Comparison of ENCODE assay signal across 17 mouse cellular contexts in the genomic region with DNA sequence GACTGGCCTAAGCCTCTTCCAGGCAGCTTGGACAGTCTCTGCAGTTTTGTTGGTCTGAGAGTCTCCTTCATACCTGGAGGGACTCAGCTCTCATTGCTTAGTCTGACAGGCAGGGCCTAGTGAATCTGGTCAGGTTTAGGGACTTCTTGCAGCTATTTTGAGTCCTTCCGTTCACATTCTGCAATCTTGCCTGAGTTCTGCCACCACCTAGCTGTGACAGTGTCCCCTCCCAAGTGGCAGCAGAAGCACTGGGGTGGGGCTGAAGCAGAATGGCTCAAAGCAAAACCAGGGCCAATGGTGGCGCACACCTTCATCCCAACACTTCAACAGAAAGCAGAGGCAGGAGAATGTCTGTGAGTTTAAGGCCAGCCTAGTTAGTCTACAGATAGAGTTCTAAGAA. TPM values are rescaled to one million over a fixed set of nuclear protein-coding genes. Genes with fewer than 3 reads are reported as not detected.
A peak's percentile ranks its signal among the peaks of the same experiment; 100 is the strongest.
DNase-seq lines count a peak whose midpoint lies in the region; ATAC-seq and TF ChIP-seq lines count a peak whose summit lies in the region.
"Had no signal": no experiment of that assay in that cellular context is flagged by ENCODE, and none has a peak within 500 bp of the region (broad histone marks: within the 10 kb centered on the region; RNA-seq: fewer than 3 reads in every experiment).

No protein-coding gene starts in this region.

- H3K4me2 ChIP-seq in heart, postnatal 0 days (ENCODE audit: low read depth, low read length) = no peak overlapping the region
- H3K4me2 ChIP-seq in liver, embryonic 16.5 days (ENCODE audit: low read depth, low read length) = no peak overlapping the region
- no peak overlapping the region for H3K4me2 ChIP-seq in midbrain, embryonic 11.5 days

- peak overlapping the region; percentile 11; the same call in 1 of the 2 replicates for H3K27ac ChIP-seq in cerebellum, adult 2 months (ENCODE audit: insufficient read depth, low read length)
- peak overlapping the region; percentile 39 for H3K27ac ChIP-seq in heart, postnatal 0 days (ENCODE audit: low read depth)
- peak overlapping the region; percentile 24; the same call in 1 of the 2 replicates for H3K27ac ChIP-seq in liver, embryonic 16.5 days (ENCODE audit: low read length)
- H3K27ac ChIP-seq in midbrain, embryonic 11.5 days (ENCODE audit: low read depth, low read length) = no peak overlapping the region

- peaks cover 15% of the 10 kb centered on the region for H3K4me1 ChIP-seq in cerebellum, adult 2 months (ENCODE audit: control insufficient read depth, insufficient read depth, low read length)
- peaks cover 11% of the 10 kb centered on the region for H3K4me1 ChIP-seq in heart, postnatal 0 days (ENCODE audit: control insufficient read depth, insufficient read depth)
- H3K4me1 ChIP-seq in G1E (ENCODE audit: insufficient read depth, low read depth, low read length) = peaks cover 67% of the 10 kb centered on the region
- H3K4me1 ChIP-seq in liver, embryonic 16.5 days (ENCODE audit: control insufficient read depth, low read depth, low read length) = peaks cover 37% of the 10 kb centered on the region
- H3K4me1 ChIP-seq in midbrain, embryonic 11.5 days (ENCODE audit: control insufficient read depth, insufficient read depth, low read length) = peaks cover 18% of the 10 kb centered on the region

- H3K9ac ChIP-seq in heart, postnatal 0 days (replicated peaks; ENCODE audit: low read depth, low read length) = no peak overlapping the region
- no peak overlapping the region for H3K9ac ChIP-seq in liver, embryonic 16.5 days (ENCODE audit: low read depth, low read length)
- no peak overlapping the region for H3K9ac ChIP-seq in midbrain, embryonic 11.5 days (ENCODE audit: low read length)
- H3K9ac ChIP-seq: forebrain, postnatal 0 days had no signal

- H3K9me3 ChIP-seq in heart, postnatal 0 days (replicated peaks; ENCODE audit: control insufficient read depth, low read length) = no peaks in the 10 kb centered on the region
- peaks cover 6% of the 10 kb centered on the region for H3K9me3 ChIP-seq in G1E (replicated peaks)
- H3K9me3 ChIP-seq in liver, embryonic 16.5 days (replicated peaks; ENCODE audit: control insufficient read depth, low read length) = no peaks in the 10 kb centered on the region
- no peaks in the 10 kb centered on the region for H3K9me3 ChIP-seq in midbrain, embryonic 11.5 days (ENCODE audit: control insufficient read depth, low read length)

- TF ChIP-seq CTCF in cerebellum, adult 2 months (IDR thresholded peaks at IDR 0.05; ENCODE audit: borderline replicate concordance, insufficient read depth, low read depth, low read length) = no peak
- TF ChIP-seq CTCF in heart, postnatal 0 days (IDR thresholded peaks at IDR 0.05; ENCODE audit: low read depth) = peak; percentile 29
- TF ChIP-seq CTCF in G1E (IDR thresholded peaks at IDR 0.05; ENCODE audit: low read depth, low read length) = no peak

- TF ChIP-seq POLR2A in cerebellum, adult 2 months (IDR thresholded peaks at IDR 0.05; ENCODE audit: borderline replicate concordance, insufficient read depth, low read length) = no peak

- no peak for DNase-seq in cerebellum, adult 2 months
- no peak for DNase-seq in cerebellum, postnatal 10 days
- DNase-seq in heart, postnatal 0 days (ENCODE audit: low spot score) = no peak
- no peak for DNase-seq in heart, postnatal 4 days
- no peak for DNase-seq in G1E (ENCODE audit: low spot score)
- no peak for DNase-seq in left cerebral cortex, adult 8-10 months (ENCODE audit: low spot score in 2 of 2)
- no peak for DNase-seq in midbrain, embryonic 11.5 days (ENCODE audit: low spot score, missing footprints)
- DNase-seq: forebrain, postnatal 0 days; gastrocnemius, postnatal 36 days; kidney, postnatal 10 days; left cerebral cortex, postnatal 4 days; right cerebral cortex, adult 18-20 months; thymus, postnatal 4 days had no signal

- H3K27me3 ChIP-seq in cerebellum, adult 2 months (ENCODE audit: control insufficient read depth, insufficient read depth, low read length) = no peaks in the 10 kb centered on the region
- no peaks in the 10 kb centered on the region for H3K27me3 ChIP-seq in heart, postnatal 0 days (ENCODE audit: control insufficient read depth, insufficient read depth, low read length)
- no peaks in the 10 kb centered on the region for H3K27me3 ChIP-seq in G1E (ENCODE audit: insufficient read depth, low read length)
- no peaks in the 10 kb centered on the region for H3K27me3 ChIP-seq in liver, embryonic 16.5 days (ENCODE audit: control insufficient read depth, insufficient read depth, low read depth, low read length)
- H3K27me3 ChIP-seq in midbrain, embryonic 11.5 days (ENCODE audit: control insufficient read depth, insufficient read depth, low read length) = no peaks in the 10 kb centered on the region

- 50% methylated on average over 2 of the region's 2 CpGs for WGBS in cerebellum, adult 2 months
- WGBS in heart, postnatal 0 days = 61% methylated on average over 2 of the region's 2 CpGs
- 31% methylated on average over 2 of the region's 2 CpGs for WGBS in liver, embryonic 16.5 days (ENCODE audit: insufficient replicate concordance)
- WGBS in midbrain, embryonic 11.5 days = 87% methylated on average over 2 of the region's 2 CpGs

- H3K36me3 ChIP-seq in heart, postnatal 0 days (replicated peaks; ENCODE audit: control insufficient read depth, insufficient read depth, low read length) = no peaks in the 10 kb centered on the region
- peaks cover 44% of the 10 kb centered on the region for H3K36me3 ChIP-seq in G1E (replicated peaks)
- H3K36me3 ChIP-seq in liver, embryonic 16.5 days (ENCODE audit: control insufficient read depth, insufficient read depth) = no peaks in the 10 kb centered on the region
- no peaks in the 10 kb centered on the region for H3K36me3 ChIP-seq in midbrain, embryonic 11.5 days (ENCODE audit: control insufficient read depth, insufficient read depth, low read length)

- no peak for ATAC-seq in heart, postnatal 0 days (ENCODE audit: insufficient read depth, low read depth)
- no peak for ATAC-seq in G1E (ENCODE audit: extremely low read depth, insufficient number of reproducible peaks, low FRiP score, poor library complexity, severe bottlenecking)
- no peak for ATAC-seq in liver, embryonic 16.5 days (ENCODE audit: low read depth)
- no peak for ATAC-seq in midbrain, embryonic 11.5 days (ENCODE audit: low FRiP score)
- ATAC-seq: forebrain, postnatal 0 days; inflammation-experienced regulatory T-cells, adult 6 months; lung, postnatal 0 days; midbrain, embryonic 16.5 days had no signal

- H3K4me3 ChIP-seq in cerebellum, adult 2 months (replicated peaks; ENCODE audit: insufficient read depth, low read depth, low read length) = no peak overlapping the region
- H3K4me3 ChIP-seq in heart, postnatal 0 days (ENCODE audit: low read depth, low read length) = no peak overlapping the region
- H3K4me3 ChIP-seq in G1E (ENCODE audit: low read depth, low read length) = peak overlapping the region; percentile 58; the same call in 1 of the 2 replicates
- no peak overlapping the region for H3K4me3 ChIP-seq in liver, embryonic 16.5 days (ENCODE audit: low read depth, low read length)
- no peak overlapping the region for H3K4me3 ChIP-seq in midbrain, embryonic 11.5 days (ENCODE audit: low read depth, low read length)

- TF ChIP-seq EP300 in heart, postnatal 0 days (IDR thresholded peaks at IDR 0.05; ENCODE audit: low read depth) = no peak

RNA-seq across cellular contexts. Expression of a gene that starts 2.8 kb away (rescaled TPM):
- polyA plus RNA-seq in cerebellum, adult 2 months (2012; rRNA removed) = 132 and 149 TPM in 2 replicates
- total RNA-seq in heart, postnatal 0 days (2014; rRNA removed; ENCODE audit: low replicate concordance) = 48.6 and 126 TPM in 2 replicates
- 96.9 and 116 TPM in 2 replicates for polyA plus RNA-seq in heart, postnatal 0 days (2015; fragmentation: Nextera tagmentation; extraction: Ambion mirVana)
- total RNA-seq in heart, postnatal 4 days (2021) = 100 to 1,000 TPM; 119 to 134 TPM
- 224 and 234 TPM in 2 replicates for total RNA-seq in G1E (2014; fragmentation: Nextera tagmentation)
- 58.3 and 119 TPM in 2 replicates for total RNA-seq in G1E (2017)
- 209 and 240 TPM in 2 replicates for polyA plus RNA-seq in G1E (2012)
- polyA plus RNA-seq in liver, embryonic 16.5 days (2015; fragmentation: Nextera tagmentation; extraction: Ambion mirVana) = 49.1 and 53.1 TPM in 2 replicates
- total RNA-seq in left cerebral cortex, adult 8-10 months (2022) = 100 to 1,000 TPM; 206 to 217 (median 212) TPM
- polyA plus RNA-seq in midbrain, embryonic 11.5 days (2014; fragmentation: Nextera tagmentation; extraction: Ambion mirVana) = 74.3 and 77.7 TPM in 2 replicates

RNA-seq across cellular contexts. Expression of a gene that starts 59.7 kb away (rescaled TPM):
- 54.2 and 57.4 TPM in 2 replicates for polyA plus RNA-seq in cerebellum, adult 2 months (2012; rRNA removed)
- 56.9 and 65.0 TPM in 2 replicates for total RNA-seq in heart, postnatal 0 days (2014; rRNA removed; ENCODE audit: low replicate concordance)
- 32.5 and 34.0 TPM in 2 replicates for polyA plus RNA-seq in heart, postnatal 0 days (2015; fragmentation: Nextera tagmentation; extraction: Ambion mirVana)
- total RNA-seq in heart, postnatal 4 days (2021) = 100 to 1,000 TPM; 103 to 108 TPM
- total RNA-seq in G1E (2014; fragmentation: Nextera tagmentation) = 35.9 and 67.9 TPM in 2 replicates
- 8.2 and 18.1 TPM in 2 replicates for total RNA-seq in G1E (2017)
- 53.1 and 54.9 TPM in 2 replicates for polyA plus RNA-seq in G1E (2012)
- polyA plus RNA-seq in liver, embryonic 16.5 days (2015; fragmentation: Nextera tagmentation; extraction: Ambion mirVana) = 8.9 and 10.4 TPM in 2 replicates
- total RNA-seq in left cerebral cortex, adult 8-10 months (2022) = 10 to 100 TPM; 58.1 to 66.3 (median 62.9) TPM
- polyA plus RNA-seq in midbrain, embryonic 11.5 days (2014; fragmentation: Nextera tagmentation; extraction: Ambion mirVana) = 15.1 and 16.7 TPM in 2 replicates
